Mouse (Mus musculus) right cerebral cortex, postnatal 10 days (tissue): Measurements from ENCODE around the gene Cyct.

ENCODE experiments used
- DNase-seq, 2 experiments: peaks; one replicate each; pipeline ENCODE4 v3.0.0; 2021; ENCODE audit warnings: low spot score in 2 of 2

Gene Cyct

DNA sequence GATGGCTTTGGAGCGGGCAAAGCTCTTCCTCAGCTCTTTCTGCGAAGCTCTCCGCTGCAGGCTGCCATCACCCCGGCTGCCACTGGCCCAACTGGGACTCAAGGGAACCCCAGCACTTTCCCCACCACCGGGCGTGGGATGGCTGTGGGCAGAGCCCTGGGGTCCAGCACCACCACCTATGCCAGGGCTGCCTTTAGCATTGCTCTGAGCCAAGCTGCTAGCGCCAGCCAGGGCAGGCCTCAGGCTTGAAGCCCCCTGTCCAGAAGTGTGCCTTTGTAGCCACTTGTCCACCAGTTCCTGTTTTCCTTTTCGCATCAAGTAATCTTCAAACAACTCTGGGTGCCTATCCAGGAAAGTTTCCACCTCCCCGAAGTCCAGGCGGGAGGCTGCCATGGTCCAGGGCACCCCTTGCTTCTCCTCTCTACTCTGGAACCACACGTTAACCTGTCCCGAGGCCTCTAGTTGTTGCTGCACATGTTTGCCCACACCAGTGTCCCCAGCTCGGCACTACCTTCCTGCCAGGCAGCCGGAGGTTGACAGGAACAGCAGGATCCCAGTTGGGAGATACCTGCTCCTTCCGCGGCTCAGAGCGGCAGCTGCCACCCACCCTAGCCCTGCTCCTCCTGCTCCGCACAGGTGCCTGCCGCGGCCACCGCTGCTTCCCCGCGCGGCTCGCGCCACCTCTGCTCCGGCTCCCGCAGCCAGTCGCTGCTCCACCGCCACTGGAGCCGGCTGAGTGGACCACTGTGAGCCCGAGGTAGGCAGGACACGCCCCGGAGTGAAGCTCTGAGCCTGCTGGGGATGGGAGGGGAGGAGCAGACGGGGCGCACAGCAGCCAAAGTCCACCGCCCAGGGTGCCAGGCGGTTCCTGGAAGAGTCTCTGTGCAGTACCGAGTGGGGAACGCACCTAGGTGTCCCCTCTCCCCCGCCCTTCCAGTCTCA, 21.8 kb downstream of the Cyct start, which contains the start of gene Pde11a:
Pde11a (minus strand) TSS at position 560 of the 942 bp plus-strand sequence.
- no peak for DNase-seq

DNA sequence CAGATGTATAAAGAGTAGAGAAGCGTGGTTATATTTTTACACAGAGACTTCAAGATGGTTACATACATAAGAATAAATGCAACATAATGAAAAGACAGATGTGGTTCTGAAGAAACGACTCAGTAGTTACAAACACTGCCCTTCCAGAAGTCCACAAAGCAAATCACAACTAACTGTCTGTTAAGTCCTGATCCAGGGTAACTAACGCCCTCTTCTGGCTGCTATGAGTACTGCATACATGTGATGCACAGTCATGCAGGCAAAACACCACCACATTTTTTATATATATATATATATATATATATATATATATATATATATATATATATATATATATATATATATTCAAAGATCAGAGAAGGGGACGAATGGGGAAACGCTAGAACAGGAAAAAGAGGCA, 25.7 kb downstream of the Cyct start:
- no peak for DNase-seq

- DNase-seq, result no peak
These were observed 28.0 kb downstream of the Cyct start for GRCm38 (mm10) chr2:76332161-76332805.

DNA sequence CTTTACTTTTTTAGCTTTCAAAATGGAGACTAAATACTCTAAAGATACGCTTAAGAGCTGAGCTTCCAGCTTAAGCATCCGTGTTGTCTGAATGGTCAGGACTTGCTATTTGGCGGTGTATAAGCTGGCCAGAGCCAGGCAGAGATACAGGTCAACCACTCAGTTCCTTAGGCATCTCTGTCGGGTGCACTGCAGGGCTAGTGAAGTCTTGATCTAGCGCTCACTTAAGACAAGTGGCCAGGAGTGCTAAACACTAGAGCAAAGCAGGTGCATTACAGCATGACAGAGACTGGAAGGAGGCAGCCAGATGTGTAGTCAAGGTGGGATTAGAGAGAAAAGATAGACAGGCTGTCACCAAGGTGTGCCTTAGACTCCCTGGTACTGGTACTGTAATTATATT, 30.2 kb downstream of the Cyct start:
- no peak for DNase-seq

DNA sequence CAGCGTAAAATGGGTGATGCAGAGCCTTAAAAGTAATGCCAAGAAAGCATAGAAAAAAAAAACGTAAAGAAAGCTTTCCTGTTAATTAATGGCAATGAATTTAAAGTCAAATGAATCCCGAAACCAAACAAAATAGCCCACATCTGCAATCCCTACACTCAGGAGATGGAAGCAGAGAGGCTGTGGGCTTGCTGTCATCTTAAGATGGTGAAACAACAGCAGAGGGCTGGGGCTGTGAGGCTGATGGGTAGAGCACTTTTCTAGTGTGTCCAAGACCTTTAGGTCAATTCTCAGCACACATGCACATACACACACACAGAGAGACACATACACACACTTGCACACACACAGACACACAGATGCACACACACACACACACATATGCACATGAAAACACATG, 34.1 kb downstream of the Cyct start:
- DNase-seq, result no peak

DNA sequence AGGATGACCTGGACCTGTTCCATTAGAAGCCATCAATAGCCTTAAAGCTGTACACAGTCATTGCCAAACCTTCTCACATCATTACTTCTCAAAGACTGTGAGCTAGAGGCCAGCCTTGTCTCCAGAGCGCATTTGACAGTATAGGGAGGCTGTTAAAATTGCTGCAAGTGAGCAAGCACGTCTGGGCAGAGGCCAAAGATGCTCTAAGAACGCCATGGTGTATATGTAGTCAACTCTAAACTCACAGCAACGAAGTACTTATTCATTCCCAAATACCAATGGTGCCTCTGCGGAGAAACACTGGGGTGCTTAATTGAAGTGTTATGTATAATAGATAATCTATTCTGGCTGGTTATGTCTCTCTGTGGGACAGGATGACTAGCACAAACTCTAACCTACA, 35.8 kb downstream of the Cyct start:
- no peak for DNase-seq

GRCm38 (mm10) chr2:76323185-76323875, 36.9 kb downstream of the Cyct start:
- DNase-seq, result no peak

GRCm38 (mm10) chr2:76320336-76320735, 39.9 kb downstream of the Cyct start:
- no peak for DNase-seq

- DNase-seq, result no peak
These were observed 41.0 kb downstream of the Cyct start for GRCm38 (mm10) chr2:76319231-76319630.
